Mouse (Mus musculus) heart, embryonic 10.5 days (tissue): ENCODE measurements around the gene Dera. TPM values are rescaled to one million over a fixed set of nuclear protein-coding genes. Genes with fewer than 3 reads are reported as not detected.
A peak's percentile ranks its signal among the peaks of the same experiment; 100 is the strongest.

Experiments
- DNase-seq: peaks from one replicate; pipeline ENCODE4 v3.0.0-alpha.2; 2017; ENCODE audit warnings: low spot score
- H3K27ac ChIP-seq: fragments of 300-500 bp; sonication (generic); 2 replicates; pipeline ENCODE4 v1.5.1; 2016; ENCODE audit warnings: mild to moderate bottlenecking
- H3K27me3 ChIP-seq: fragments of 300-500 bp; sonication (generic); 2 replicates; pipeline ENCODE4 v1.6.1; 2016; ENCODE audit warnings: mild to moderate bottlenecking; ENCODE audit not compliant: poor library complexity, insufficient read depth, severe bottlenecking
- H3K36me3 ChIP-seq: fragments of 300-500 bp; sonication (generic); 2 replicates; pipeline ENCODE4 v1.6.1; 2016; ENCODE audit warnings: mild to moderate bottlenecking, moderate library complexity
- H3K4me1 ChIP-seq: fragments of 300-500 bp; sonication (generic); 2 replicates; pipeline ENCODE4 v1.6.1; 2016; ENCODE audit warnings: mild to moderate bottlenecking
- H3K4me3 ChIP-seq: fragments of 300-500 bp; sonication (generic); 2 replicates; pipeline ENCODE4 v1.5.1; 2016; ENCODE audit warnings: mild to moderate bottlenecking, moderate library complexity
- H3K9me3 ChIP-seq: fragments of 300-500 bp; sonication (generic); 2 replicates; pipeline ENCODE4 v1.6.1; 2016; ENCODE audit warnings: mild to moderate bottlenecking, moderate library complexity
- WGBS: fragments of 180-500 bp; shearing (Covaris S2); methylation state at CpG from one replicate; pipeline ENCODE4 v1.1.7; 2016; 5-methylcytosine and 5-hydroxymethylcytosine counted together
- polyA plus RNA-seq: library from polyadenylated mRNA; unstranded; fragments of >200 nt; fragmentation: Nextera tagmentation; extraction: Ambion mirVana; gene quantifications from 2 replicates; pipeline ENCODE4 v1.2.1, GENCODE M21; 2016

Dera gene
- polyA plus RNA-seq, 1 experiment from 2014 or later, result 79.9 TPM

DNA sequence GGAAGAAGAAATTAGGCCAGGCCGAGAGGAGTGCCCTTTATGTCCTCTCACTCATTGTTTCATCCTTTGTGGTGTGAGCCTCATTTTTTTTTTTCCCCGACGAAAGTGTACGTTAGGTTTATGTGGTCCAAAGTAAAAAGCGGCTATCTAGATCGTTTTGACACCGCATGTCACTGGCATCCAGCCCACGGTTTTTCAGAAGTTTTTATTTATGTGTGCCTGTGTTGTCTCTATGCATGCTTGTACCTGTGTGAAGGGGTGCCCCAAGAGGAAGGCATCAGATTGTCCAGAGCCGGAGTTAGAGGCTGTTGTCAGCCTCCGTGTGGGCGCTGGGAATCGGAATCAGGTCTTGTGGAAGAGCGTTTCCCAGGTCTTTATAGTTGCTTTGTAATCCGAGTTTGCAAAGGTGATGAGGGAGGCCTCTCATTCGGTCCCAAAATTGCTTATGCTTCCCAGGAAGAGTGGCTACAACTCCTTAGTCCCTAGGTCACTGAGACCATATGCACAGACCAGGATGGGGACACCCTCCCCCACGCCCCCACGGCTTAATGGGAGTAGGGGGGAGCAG lies 18.6 kb upstream of the Dera start:
- H3K9me3 ChIP-seq, result no peaks in the 10 kb centered on the region
- no peaks in the 10 kb centered on the region for H3K27me3 ChIP-seq
- no peak for DNase-seq
- H3K27ac ChIP-seq, result peak overlapping the region; percentile 96
- peak overlapping the region; percentile 79 for H3K4me3 ChIP-seq
- 11% methylated on average over 17 of the region's 17 CpGs for WGBS
- H3K4me1 ChIP-seq, result peaks cover 9% of the 10 kb centered on the region
- peaks cover 21% of the 10 kb centered on the region for H3K36me3 ChIP-seq

DNA sequence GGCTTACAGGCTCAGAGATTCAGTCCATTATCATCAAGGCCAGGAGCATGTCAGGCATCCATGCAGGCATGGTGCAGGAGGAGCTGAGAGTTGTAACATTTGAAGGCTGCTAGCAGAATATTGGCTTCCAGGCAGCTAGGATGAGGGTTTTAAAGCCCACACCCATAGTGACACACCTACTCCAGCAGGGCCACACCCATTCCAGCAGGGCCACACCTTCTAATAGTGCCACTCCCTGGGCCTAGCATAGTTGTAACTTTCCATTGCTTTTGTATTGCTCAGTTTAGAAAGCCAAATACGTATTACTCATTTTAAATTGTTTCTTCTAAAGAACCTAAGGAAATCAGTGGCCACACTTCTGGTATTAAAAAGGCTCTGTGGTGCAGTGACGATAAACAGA lies 13.4 kb upstream of the Dera start:
- H3K27me3 ChIP-seq, result no peaks in the 10 kb centered on the region
- H3K9me3 ChIP-seq, result no peaks in the 10 kb centered on the region
- no peak overlapping the region for H3K4me3 ChIP-seq
- peaks cover 72% of the 10 kb centered on the region for H3K36me3 ChIP-seq
- WGBS, result 97% methylated on average over 2 of the region's 2 CpGs
- DNase-seq, result no peak
- H3K4me1 ChIP-seq, result peaks cover 6% of the 10 kb centered on the region
- H3K27ac ChIP-seq, result no peak overlapping the region

GRCm38 (mm10) chr6:137744700-137745099 lies 9.6 kb upstream of the Dera start:
- no peaks in the 10 kb centered on the region for H3K27me3 ChIP-seq
- no peak overlapping the region for H3K4me3 ChIP-seq
- peaks cover 91% of the 10 kb centered on the region for H3K36me3 ChIP-seq
- no peaks in the 10 kb centered on the region for H3K4me1 ChIP-seq
- H3K9me3 ChIP-seq, result no peaks in the 10 kb centered on the region
- no peak for DNase-seq
- no peak overlapping the region for H3K27ac ChIP-seq
- 92% methylated on average over 4 of the region's 4 CpGs for WGBS

- H3K4me3 ChIP-seq, result no peak overlapping the region
- no peaks in the 10 kb centered on the region for H3K27me3 ChIP-seq
- 71% methylated on average over 5 of the region's 5 CpGs for WGBS
- no peaks in the 10 kb centered on the region for H3K9me3 ChIP-seq
- H3K27ac ChIP-seq, result no peak overlapping the region
- DNase-seq, result peak; percentile 69
- no peaks in the 10 kb centered on the region for H3K4me1 ChIP-seq
- H3K36me3 ChIP-seq, result peaks cover 85% of the 10 kb centered on the region
These were observed 7.0 kb upstream of the Dera start for GRCm38 (mm10) chr6:137747174-137747928.

DNA sequence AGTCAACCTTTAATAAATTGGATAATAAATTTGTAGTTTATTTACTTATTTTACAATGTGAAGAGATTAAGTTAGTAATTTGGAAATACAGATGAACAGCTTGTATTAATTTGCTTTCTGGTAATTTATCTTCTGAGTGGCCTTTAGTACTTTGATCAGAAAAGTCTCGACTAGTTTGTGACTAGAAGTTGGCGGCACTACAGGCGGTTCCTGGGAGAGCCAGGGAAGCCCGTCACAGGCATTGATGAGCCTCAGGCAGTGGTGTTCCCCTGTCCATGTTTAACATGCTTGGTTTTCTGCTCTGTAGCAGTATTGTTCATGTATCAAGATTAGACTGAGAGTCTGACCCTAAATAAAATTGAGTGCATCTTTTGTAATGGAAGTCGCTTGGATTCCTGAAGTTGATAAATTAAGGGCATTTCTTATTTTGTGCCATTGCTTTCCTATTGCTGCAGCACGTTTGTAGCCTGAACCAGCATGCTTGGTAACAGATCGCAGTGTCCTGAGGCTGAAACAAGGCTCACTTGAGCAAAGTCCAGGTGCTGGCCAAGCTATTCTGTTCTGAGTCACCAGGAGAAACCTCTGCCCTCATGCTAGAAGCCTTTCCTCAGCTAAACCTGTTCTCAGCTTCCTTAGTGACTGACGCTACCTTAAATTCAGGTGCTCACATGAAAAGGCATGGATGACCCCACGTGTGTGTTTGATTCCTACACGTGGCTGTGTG lies 2.6 kb upstream of the Dera start:
- H3K27ac ChIP-seq, result no peak overlapping the region
- no peak overlapping the region for H3K4me3 ChIP-seq
- 89% methylated on average over 10 of the region's 10 CpGs for WGBS
- H3K9me3 ChIP-seq, result no peaks in the 10 kb centered on the region
- H3K36me3 ChIP-seq, result peaks cover 48% of the 10 kb centered on the region
- H3K4me1 ChIP-seq, result peaks cover 8% of the 10 kb centered on the region
- H3K27me3 ChIP-seq, result no peaks in the 10 kb centered on the region
- peak; percentile 41 for DNase-seq

- DNase-seq, result peak; percentile 64
- H3K36me3 ChIP-seq, result peaks cover 45% of the 10 kb centered on the region
These were observed 2.1 kb upstream of the Dera start for GRCm38 (mm10) chr6:137752275-137752655.

GRCm38 (mm10) chr6:137754857-137755232 lies 499 bp downstream of the Dera start:
- 4% methylated on average over 8 of the region's 8 CpGs for WGBS
- Histone ChIP-seq H3K27ac (peak overlapping the region; percentile 90), H3K4me3 (peak overlapping the region; percentile 73), H3K36me3 (peaks cover 21% of the 10 kb centered on the region), H3K4me1 (peaks cover 21% of the 10 kb centered on the region), H3K9me3 (no peaks in the 10 kb centered on the region), H3K27me3 (no peaks in the 10 kb centered on the region)
- no peak for DNase-seq

More at GRCm38 (mm10) chr6:137752275-137752655, 2.1 kb upstream of the Dera start:
- Histone ChIP-seq H3K27me3 (no peaks in the 10 kb centered on the region), H3K4me3 (no peak overlapping the region), H3K27ac (no peak overlapping the region), H3K9me3 (no peaks in the 10 kb centered on the region), H3K4me1 (peaks cover 8% of the 10 kb centered on the region)
- 81% methylated on average over 4 of the region's 4 CpGs for WGBS

DNA sequence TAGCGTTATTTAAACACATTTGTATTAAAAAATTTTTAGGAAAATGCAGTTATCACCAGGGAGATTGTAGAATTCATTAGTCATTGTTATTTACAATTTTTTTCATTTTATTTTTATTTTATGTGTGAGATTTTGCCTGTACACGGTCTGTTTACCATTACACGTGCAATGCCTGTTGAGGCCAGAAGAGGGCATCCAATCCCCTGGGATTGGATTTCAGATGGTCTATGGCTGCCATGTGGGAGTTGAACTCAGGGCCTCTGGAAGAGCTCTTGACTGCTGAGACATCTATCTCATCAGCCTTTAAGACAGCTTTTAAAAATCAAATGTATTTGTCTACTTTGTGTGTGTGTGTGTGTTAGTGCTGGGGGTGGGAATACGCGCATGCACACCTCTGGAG lies 2.0 kb downstream of the Dera start:
- Histone ChIP-seq H3K4me1 (peaks cover 23% of the 10 kb centered on the region), H3K27ac (no peak overlapping the region), H3K27me3 (no peaks in the 10 kb centered on the region), H3K36me3 (peaks cover 11% of the 10 kb centered on the region), H3K9me3 (no peaks in the 10 kb centered on the region), H3K4me3 (no peak overlapping the region)
- WGBS, result 63% methylated on average over 5 of the region's 5 CpGs
- peak; percentile 74 for DNase-seq

- DNase-seq, result peak; percentile 6
- Histone ChIP-seq H3K4me3 (no peak overlapping the region), H3K9me3 (no peaks in the 10 kb centered on the region), H3K4me1 (peaks cover 23% of the 10 kb centered on the region), H3K27me3 (no peaks in the 10 kb centered on the region), H3K27ac (no peak overlapping the region), H3K36me3 (no peaks in the 10 kb centered on the region)
- 86% methylated on average over 1 of the region's 1 CpGs for WGBS
These were observed 3.5 kb downstream of the Dera start for GRCm38 (mm10) chr6:137757891-137758290.

DNA sequence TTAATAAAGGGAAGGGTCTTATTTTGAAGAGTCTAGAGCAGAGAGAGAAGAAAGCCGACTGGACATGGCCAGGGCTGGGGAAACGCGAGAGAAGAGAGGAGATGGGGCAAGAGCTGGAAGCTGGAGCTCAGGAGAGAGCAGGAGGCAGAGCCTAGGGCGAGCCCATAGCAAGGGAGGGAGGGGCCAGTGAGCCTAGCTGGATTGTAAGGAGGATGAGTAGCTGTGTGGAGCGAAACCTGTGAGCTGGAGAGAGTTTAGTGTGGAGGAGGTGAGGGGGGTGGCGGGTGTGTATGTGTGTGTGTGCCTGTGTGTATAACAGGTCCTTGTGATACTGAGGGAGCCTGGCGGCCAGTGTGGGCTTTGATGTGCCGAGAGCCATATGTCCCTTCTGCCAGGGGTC lies 5.3 kb downstream of the Dera start:
- 44% methylated on average over 8 of the region's 8 CpGs for WGBS
- Histone ChIP-seq H3K27me3 (no peaks in the 10 kb centered on the region), H3K4me3 (0 out of 2 replicates have a peak overlapping the region, but pooled peaks have one; percentile 13), H3K4me1 (peaks cover 25% of the 10 kb centered on the region), H3K36me3 (no peaks in the 10 kb centered on the region), H3K9me3 (no peaks in the 10 kb centered on the region), H3K27ac (peak overlapping the region; percentile 67)
- DNase-seq, result peak; percentile 75

- no peaks in the 10 kb centered on the region for H3K9me3 ChIP-seq
- H3K27ac ChIP-seq, result no peak overlapping the region
- DNase-seq, result peak; percentile 63
- H3K4me1 ChIP-seq, result peaks cover 24% of the 10 kb centered on the region
- H3K36me3 ChIP-seq, result no peaks in the 10 kb centered on the region
- no peaks in the 10 kb centered on the region for H3K27me3 ChIP-seq
- no peak overlapping the region for H3K4me3 ChIP-seq
- WGBS, result 90% methylated on average over 15 of the region's 15 CpGs
These were observed 6.6 kb downstream of the Dera start for GRCm38 (mm10) chr6:137760966-137761365.

DNA sequence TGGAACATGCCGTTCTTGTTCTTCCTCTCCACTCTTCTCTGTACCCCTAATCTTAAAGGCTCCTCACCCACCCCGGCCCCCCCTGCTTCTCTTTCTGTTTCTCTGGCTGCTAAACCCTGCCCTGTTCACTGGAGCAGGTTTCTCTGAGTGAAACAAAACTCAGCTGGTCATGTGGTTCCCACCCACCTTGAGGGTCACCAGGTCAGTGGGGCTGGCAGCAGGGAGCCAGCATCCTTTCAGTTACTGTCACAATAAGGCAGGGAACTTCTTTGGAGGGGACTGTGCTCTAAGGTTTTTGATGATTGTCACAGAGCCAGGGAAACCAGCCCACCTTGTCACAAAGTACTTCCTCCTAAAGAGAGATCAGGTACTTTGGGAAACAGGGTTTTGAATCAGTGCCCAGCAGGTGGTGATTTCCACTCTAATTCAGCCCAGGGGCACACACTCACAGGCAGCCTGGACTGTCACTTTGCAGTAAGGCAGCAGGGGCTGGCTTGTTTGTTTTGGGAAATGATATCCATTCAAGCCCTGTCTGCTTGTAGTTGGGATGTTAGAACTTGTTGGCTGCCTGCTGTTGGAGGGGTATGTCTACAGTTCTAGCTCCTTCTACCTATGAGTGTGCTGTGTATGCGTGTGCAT lies 10.3 kb downstream of the Dera start:
- peak; percentile 41 for DNase-seq
- no peak overlapping the region for H3K27ac ChIP-seq
- no peaks in the 10 kb centered on the region for H3K36me3 ChIP-seq
- WGBS, result 68% methylated on average over 3 of the region's 3 CpGs
- no peak overlapping the region for H3K4me3 ChIP-seq
- H3K9me3 ChIP-seq, result no peaks in the 10 kb centered on the region
- H3K27me3 ChIP-seq, result no peaks in the 10 kb centered on the region
- H3K4me1 ChIP-seq, result peaks cover 12% of the 10 kb centered on the region

GRCm38 (mm10) chr6:137766177-137766576 lies 11.8 kb downstream of the Dera start:
- no peak overlapping the region for H3K27ac ChIP-seq
- no peaks in the 10 kb centered on the region for H3K36me3 ChIP-seq
- no peak for DNase-seq
- H3K4me1 ChIP-seq, result peaks cover 9% of the 10 kb centered on the region
- H3K9me3 ChIP-seq, result no peaks in the 10 kb centered on the region
- H3K27me3 ChIP-seq, result no peaks in the 10 kb centered on the region
- no peak overlapping the region for H3K4me3 ChIP-seq
